Mouse (Mus musculus): ENCODE measurements around the gene Ano9. TPM values are rescaled to one million over a fixed set of nuclear protein-coding genes. Genes with fewer than 3 reads are reported as not detected.

The Ano9 gene
- total RNA-seq, 2 experiments from 2014 or later, result not detected

DNA sequence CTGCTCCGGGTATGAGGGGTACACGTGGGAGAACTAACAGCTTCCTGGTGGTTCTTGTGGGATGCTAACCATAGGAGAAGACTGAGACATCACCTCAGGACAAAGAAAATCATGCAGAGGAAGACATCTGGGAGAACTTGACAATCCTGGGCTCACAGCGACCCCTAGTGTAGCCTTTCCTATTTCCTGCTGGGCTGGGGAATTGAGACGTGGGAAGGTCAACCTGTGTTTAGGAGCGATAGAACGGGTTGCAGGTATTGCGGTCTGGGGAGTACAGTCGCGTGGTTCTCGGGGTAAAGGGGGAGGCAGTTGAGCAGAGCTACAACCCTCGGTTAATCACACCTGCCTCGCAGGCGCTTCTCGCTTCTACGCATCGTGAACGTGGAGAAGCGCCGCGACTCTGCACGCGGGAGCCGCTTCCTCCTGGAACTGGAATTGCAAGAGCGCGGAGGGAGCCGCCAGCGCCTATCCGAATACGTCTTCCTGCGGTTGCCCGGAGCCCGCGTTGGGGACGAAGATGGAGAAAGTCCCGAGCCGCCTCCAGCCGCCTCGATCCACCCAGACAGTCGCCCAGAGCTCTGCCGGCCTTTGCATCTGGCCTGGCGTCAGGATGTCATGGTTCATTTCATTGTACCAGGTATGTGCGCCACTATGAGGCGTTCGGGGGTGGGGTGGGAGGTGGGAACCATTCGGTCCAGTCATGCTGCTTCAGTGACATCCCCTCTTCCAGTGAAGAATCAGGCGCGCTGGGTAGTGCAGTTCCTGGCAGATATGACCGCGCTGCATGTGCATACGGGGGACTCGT is 47.3 kb downstream of the Ano9 start:
- peak; percentile 87 for TF ChIP-seq CTCF (conservative IDR thresholded peaks at IDR 0.05)
- Histone ChIP-seq H3K27ac (peak overlapping the region; percentile 96), H3K4me3 (peak overlapping the region; percentile 46)
- DNase-seq (ENCODE audit: low spot score in 2 of 2), result peak; percentile 74 to 85

DNA sequence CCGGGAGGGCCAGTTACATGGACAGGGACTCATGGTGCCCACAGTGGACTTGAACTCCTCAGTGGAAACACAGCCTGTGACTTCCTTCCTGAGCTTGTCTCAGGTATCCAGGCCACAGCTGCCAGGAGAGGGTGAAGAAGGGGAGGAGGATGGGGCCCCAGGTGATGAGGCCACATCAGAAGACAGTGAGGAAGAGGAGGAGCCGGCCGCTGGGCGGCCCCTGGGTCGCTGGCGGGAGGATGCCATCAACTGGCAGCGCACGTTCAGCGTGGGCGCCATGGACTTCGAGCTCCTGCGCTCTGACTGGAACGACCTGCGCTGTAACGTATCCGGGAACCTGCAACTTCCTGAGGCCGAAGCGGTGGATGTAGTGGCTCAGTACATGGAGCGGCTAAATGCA is 49.3 kb downstream of the Ano9 start:
- H3K27ac ChIP-seq, result no peak overlapping the region
- TF ChIP-seq CTCF (conservative IDR thresholded peaks at IDR 0.05), result no peak
- DNase-seq (ENCODE audit: low spot score in 2 of 2), result no peak
- no peak overlapping the region for H3K4me3 ChIP-seq

- DNase-seq (ENCODE audit: low spot score in 2 of 2), result no peak
- Histone ChIP-seq H3K4me3 (no peak overlapping the region), H3K27ac (no peak overlapping the region)
- TF ChIP-seq CTCF (conservative IDR thresholded peaks at IDR 0.05), result no peak
These were observed 53.0 kb downstream of the Ano9 start for GRCm38 (mm10) chr7:141064576-141064975.

GRCm38 (mm10) chr7:141064175-141064574 is 53.4 kb downstream of the Ano9 start:
- H3K4me3 ChIP-seq, result no peak overlapping the region
- no peak for DNase-seq (ENCODE audit: low spot score in 2 of 2)
- no peak overlapping the region for H3K27ac ChIP-seq
- TF ChIP-seq CTCF (conservative IDR thresholded peaks at IDR 0.05), result no peak

- DNase-seq (ENCODE audit: low spot score in 2 of 2), result no peak
- Histone ChIP-seq H3K4me3 (no peak overlapping the region), H3K27ac (peak overlapping the region; percentile 94; the same call in 1 of the 2 replicates)
- no peak for TF ChIP-seq CTCF (conservative IDR thresholded peaks at IDR 0.05)
These were observed 54.3 kb downstream of the Ano9 start for GRCm38 (mm10) chr7:141063353-141063752.

DNA sequence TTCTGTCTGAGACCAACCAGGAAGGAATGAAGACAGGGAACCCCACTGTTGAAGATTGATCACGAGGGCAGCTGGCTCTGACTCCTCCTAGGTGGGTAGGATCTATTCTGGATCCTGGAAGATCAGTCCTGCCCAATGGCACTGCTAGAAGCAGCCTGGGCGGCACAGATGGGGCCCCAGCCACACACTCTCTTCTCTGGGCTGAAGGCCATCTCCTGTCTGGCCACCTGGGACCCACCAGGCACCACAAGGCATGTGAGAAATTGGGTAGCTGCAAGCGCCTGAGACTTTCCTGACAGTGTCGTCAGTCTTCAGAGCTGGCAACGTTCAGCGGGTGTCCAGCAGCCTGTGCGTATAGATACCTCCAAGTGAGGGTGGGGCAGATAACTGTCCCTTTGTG is 55.1 kb downstream of the Ano9 start:
- DNase-seq (ENCODE audit: low spot score in 2 of 2), result no peak
- Histone ChIP-seq H3K27ac (peak overlapping the region; percentile 94; the same call in 1 of the 2 replicates), H3K4me3 (peak overlapping the region; percentile 88; the same call in 1 of the 2 replicates)
- no peak for TF ChIP-seq CTCF (conservative IDR thresholded peaks at IDR 0.05)

- no peak for DNase-seq (ENCODE audit: low spot score in 2 of 2)
- peak overlapping the region; percentile 94 for H3K27ac ChIP-seq
- no peak for TF ChIP-seq CTCF (conservative IDR thresholded peaks at IDR 0.05)
- peak overlapping the region; percentile 88 for H3K4me3 ChIP-seq
These were observed 56.3 kb downstream of the Ano9 start for GRCm38 (mm10) chr7:141061269-141061692.

DNA sequence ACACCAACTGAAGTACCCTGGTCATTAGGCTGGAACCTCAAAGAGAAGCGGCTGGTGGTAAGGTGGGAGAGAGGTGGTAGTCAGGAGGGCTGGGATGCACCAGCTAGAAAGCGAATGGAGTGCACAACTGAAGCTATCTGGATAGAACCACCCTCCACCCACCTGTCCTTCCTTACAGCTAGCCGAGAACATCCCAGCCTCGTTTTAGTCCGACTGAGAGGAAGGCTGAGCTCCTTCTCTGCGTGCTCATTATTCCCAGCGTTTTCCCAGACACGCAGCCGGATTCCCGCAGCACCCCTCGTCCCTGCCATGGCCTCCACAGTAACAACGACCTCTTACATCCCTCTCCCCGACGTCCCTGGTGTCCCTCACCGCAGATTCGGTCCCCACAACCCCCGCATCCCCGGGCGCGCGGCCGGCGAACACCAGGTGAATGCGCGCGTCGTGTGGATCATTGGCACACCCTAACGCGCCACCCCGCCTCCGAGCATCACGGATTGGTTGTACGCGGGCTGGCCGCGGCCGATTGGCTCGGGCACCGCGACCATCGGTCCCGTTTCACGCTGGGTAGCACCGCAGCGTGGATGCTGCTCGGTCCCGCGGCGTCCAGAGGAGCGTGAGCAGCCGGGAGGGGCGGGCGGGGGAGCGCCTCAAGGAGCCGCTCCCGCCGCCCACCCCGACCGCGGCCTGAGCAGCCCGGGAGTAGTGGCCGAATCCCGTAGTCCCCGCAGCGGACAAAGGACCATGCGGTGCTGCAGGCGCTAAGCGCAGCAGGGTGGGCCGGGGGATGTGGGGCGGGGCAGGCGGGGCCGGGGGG is 57.0 kb downstream of the Ano9 start, which contains the start of gene B4galnt4:
B4galnt4 (plus strand) TSS at position 679 of the 817 bp plus-strand sequence.
- Histone ChIP-seq H3K27ac (peak within 1 kb of the TSS; percentile 94), H3K4me3 (peak within 1 kb of the TSS; percentile 88)
- DNase-seq (ENCODE audit: low spot score in 2 of 2), result peak; percentile 91 to 94
- no peak for TF ChIP-seq CTCF (conservative IDR thresholded peaks at IDR 0.05)

DNA sequence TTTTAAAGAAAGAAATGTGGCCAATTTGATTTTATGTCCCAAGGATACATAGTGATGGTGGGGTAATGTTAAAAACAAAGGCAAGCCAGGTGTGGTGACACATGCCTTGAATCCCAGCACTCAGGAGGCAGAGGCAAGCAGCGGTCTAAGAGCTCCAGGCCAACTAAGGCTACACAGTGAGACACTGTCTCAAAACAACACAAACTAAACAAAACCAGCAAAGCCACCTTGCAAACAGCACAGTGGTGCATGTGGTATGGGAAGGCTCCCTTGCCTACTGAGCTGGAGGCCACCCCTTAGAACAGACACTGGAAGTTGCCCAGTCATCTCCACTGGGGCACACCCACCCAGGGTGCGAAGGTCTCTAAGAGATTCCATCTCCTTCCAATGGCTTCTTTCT is 57.7 kb downstream of the Ano9 start:
- TF ChIP-seq CTCF (conservative IDR thresholded peaks at IDR 0.05), result no peak
- peak overlapping the region; percentile 94 for H3K27ac ChIP-seq

DNA sequence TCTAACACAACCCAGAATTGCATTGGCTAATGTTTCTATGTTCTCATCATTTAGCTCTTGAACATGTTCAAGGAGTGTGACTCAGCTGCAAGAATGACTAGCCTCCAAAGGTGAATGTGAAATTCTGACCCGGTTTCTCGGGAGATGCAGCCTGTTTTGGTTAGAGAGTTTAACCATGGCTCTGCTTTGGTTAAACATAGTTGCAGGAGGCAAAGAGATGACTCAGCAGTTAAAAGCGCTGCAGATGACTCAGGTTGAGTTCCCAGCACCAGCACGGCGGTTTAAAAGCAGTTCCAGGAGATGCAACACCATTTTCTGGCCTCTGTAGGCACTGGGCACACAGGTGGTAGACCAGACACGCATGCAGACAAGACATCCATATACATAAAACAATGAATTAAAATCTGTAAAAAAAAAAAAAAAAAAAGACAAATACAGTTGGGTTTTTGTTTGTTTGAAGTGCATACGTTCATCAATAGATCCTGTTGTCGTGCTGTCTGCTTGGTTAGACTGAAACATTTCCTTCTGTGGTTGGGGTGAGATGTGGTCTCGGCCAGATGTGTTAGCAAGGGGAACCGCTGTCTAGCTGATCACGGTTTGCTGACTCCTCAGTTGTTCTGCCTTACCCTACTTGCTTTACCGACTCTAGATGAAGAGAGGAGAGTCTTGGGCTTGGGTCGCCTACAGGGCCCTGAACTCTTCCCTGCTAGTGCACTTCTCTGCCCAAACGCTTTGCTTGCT is 58.8 kb downstream of the Ano9 start:
- no peak for TF ChIP-seq CTCF (conservative IDR thresholded peaks at IDR 0.05)
- Histone ChIP-seq H3K4me3 (no peak overlapping the region), H3K27ac (no peak overlapping the region)
- no peak for DNase-seq (ENCODE audit: low spot score in 2 of 2)

More for the DNA sequence above, 57.7 kb downstream of the Ano9 start:
- H3K4me3 ChIP-seq, result peak overlapping the region; percentile 88
- no peak for DNase-seq (ENCODE audit: low spot score in 2 of 2)

GRCm38 (mm10) chr7:141057541-141057940 is 60.1 kb downstream of the Ano9 start:
- Histone ChIP-seq H3K27ac (no peak overlapping the region), H3K4me3 (no peak overlapping the region)
- no peak for DNase-seq (ENCODE audit: low spot score in 2 of 2)
- no peak for TF ChIP-seq CTCF (conservative IDR thresholded peaks at IDR 0.05)

DNA sequence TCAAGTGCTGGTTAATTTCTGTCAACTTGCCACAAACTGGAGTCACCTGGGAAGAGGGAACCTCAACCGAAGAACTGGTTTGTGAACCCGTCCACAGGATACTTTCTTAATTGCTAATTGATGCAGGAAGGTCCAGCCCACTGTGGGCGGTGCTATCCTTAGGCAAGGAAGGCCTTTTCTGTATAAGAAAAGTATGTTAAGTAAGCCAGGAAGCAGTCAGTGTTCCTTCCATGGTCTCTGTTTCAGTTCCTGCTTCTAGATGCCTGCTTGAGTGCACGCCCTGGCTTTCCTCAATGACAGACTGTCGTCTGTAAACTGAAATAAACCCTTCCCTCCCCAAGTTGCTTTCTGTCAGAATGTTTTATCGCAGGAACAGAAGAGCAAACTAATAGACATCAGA is 60.6 kb downstream of the Ano9 start:
- no peak for TF ChIP-seq CTCF (conservative IDR thresholded peaks at IDR 0.05)
- no peak for DNase-seq (ENCODE audit: low spot score in 2 of 2)
- H3K27ac ChIP-seq, result no peak overlapping the region
- H3K4me3 ChIP-seq, result no peak overlapping the region
